Mouse (Mus musculus): ENCODE measurements around the gene Phf23.
"Not testable (repeated sequence)": the region's sequence is repeated elsewhere in the genome, so short reads cannot be mapped to it uniquely, and the experiment has no call there.

Gene Phf23

DNA sequence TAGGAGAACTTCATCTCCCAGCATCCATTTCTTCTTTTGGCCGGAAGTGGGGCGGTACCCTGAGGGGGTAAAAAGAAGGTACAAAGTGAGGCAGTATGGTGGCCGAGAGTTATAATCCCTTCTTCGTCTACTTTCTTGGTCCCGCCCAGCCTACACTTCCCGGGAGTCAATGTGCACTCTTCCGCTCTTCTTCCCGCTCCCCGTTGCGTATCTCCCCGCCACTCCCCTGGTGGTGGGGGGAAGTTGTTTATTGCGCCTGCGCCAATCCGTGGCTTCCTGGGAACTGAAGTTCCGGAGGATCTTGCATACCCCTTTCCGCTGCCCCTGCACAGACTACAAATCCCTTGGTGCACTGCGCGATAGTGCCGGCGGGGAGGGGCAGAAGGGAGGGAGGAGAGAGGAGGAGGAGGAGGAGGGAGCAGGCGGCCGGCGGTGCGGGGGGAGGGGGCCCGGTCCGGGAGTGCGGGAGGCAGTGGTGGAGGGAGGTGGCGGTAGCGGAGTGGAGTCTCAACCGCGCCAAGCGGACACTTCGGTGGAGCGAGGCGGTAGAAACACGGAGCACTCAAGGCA, at the start of gene Phf23:
Gene Phf23, plus strand, starts transcription at position 387 of the 570 bp plus-strand sequence.
- DNase-seq (ENCODE audit: low read depth, low spot score), result peak; percentile 94

DNA sequence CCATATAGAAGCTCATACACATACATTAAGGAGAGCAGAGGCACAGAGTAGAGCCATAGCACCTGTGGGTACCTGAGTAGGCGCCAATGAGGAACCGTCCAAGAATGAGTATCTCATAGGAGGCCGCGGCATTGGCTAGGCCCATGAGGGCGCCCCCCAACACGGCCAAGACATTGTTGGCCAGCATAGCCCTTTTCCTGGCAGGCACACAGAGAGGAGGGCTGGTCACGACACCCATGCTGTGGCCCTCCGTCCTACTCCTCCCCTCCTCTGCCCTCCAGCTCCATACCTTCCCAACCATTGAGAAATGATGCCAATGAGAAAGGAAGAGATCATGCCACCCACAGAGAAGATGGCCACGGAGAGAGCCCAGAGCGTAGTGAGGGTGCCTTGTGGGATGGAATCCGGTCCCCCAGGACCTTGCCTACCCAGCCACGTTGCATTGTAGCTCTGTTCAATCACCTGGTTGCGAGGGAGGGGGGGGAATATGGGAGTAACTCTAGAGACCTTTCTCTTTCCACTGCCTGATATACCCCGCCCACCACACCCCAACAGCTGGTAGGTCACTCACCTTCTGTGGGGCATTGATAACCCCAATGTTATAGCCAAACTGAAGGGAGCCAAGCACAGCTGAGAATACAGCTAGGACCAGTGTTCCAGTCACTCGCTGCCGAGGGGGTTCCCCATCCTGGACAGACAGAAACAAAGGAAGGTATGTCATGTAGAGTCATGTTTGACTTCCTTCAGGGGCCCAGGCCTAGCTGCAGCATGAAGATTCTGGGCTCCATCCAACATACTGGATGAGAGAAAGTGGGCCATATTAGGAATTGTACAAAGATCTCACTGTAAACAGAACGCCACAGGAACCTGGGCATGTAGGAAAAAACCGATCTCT, 49.3 kb upstream of the Phf23 start:
- peak; percentile 79 for DNase-seq (ENCODE audit: low read depth, low spot score)

GRCm38 (mm10) chr11:69947337-69948065, 48.1 kb upstream of the Phf23 start:
- no peak for DNase-seq (ENCODE audit: low read depth, low spot score)

- DNase-seq (ENCODE audit: low read depth, low spot score), result peak; percentile 94
Observed at GRCm38 (mm10) chr11:69948066-69948762, 47.4 kb upstream of the Phf23 start, which contains the start of gene Slc2a4. Gene Slc2a4 (minus strand): TSS chr11:69948188.

DNA sequence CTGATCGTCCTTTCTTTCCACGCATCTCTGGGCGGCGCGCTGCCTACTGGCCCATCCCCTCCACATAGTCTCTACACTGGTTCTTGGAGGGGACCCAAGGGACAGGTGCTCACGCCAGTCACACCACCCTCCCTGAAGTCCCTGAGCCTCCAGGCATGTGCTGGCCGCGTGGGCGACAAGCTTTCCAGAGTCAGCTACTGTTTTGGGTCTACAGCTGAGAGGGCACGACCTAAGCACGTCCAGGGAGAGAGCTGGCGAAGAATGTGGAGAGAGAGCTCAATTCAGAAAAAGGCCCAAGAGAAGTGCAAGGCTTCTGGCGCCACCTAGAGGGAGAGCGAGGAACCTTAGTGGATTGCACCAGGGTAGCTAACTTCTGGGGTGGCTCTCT, 46.8 kb upstream of the Phf23 start:
- peak; percentile 90 for DNase-seq (ENCODE audit: low read depth, low spot score)

DNA sequence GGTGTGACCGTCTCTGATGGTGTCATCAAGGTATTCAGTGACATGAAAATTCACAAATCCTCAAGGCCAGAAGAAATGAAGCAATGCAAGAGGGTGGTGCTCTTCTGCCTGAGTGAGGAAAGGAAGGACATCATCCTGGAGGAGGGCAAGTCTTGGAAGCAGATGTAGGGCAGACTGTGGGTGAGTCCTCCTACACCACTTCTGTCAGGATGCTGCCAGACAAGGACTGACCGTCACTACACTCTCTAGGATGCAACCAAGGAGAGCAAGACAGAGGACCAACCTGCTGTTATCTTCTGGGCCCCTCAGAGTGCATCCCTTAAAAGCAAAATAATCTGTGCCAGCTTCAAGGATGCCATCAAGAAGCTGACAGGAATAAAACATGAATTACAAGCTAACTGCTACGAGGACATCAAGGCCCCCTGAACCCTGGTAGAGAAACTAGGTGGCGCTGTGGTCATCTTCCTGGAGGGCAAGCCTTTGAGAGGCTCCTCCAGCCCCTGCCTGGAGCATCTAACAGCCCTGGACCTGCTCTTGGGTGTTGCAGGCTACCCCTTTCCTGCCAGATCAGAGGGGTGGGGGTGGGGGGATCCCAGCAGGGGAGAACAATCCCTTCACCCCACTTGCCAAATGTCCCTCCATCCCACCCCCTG, 44.6 kb upstream of the Phf23 start:
- DNase-seq (ENCODE audit: low read depth, low spot score), result no peak

DNA sequence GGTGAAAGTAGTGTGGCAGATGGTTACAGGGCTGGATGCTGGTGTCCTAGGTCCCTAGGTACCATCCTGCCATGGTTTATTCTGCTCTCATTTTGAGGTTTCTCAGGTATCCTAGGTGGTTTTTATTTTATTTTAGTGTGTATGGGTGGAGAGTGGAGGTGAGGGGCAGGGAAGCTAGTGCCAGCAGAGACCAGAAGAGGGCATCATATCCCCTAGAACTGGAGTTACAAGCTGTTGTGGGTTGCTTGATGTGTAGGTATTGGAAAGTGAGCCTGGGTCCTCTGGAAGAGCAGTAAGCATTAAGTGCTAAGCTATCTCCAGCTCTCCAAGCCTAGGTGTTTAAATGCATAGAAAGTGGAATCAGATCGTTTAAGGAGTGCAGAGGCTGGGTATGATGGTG, 43.3 kb upstream of the Phf23 start:
- no peak for DNase-seq (ENCODE audit: low read depth, low spot score)

- no peak for DNase-seq (ENCODE audit: low read depth, low spot score)
Observed at GRCm38 (mm10) chr11:69953267-69953915, 42.2 kb upstream of the Phf23 start.

GRCm38 (mm10) chr11:69955618-69956017, 40.0 kb upstream of the Phf23 start:
- not testable (repeated sequence) for DNase-seq (ENCODE audit: low read depth, low spot score)

DNA sequence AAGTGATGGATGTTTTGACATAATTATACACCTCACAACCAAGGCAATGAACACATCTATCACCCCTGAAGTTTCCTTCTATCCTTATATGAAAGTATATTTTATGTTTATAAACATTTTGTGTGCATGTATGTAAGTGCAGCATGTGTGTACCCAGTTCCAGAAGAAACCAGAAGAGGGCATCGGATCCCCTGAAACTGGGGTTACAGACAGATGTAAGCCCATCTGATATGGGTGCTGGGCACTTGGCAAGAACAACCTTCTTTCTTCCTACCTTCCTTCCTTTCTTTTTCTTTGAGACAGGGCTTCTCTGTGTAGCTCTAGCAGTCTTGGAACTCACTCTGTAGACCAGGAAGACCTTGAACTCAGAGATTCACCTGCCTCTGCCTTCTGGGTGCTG, 39.4 kb upstream of the Phf23 start:
- DNase-seq (ENCODE audit: low read depth, low spot score), result no peak

- no peak for DNase-seq (ENCODE audit: low read depth, low spot score)
Observed at GRCm38 (mm10) chr11:69960616-69961015, 35.0 kb upstream of the Phf23 start.

DNA sequence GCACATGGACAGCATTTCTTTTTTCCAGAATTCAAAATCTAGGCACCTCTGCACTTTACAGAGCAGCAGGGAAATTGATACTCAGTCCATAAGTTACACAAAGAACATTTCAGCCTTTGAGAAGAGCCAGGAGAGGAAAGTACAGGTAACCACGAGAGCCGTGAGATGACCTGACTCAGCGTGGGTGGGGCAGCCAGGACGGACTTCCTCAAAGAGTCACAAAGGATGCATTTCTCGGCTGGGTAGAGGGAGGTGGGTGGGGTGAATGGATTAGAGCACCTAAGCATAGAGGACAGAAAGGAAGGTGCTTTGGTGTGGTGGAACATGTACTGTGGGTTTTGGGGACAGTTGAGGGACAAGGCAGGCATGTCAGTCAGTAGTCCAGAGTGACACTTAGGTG, 33.7 kb upstream of the Phf23 start:
- no peak for DNase-seq (ENCODE audit: low read depth, low spot score)

DNA sequence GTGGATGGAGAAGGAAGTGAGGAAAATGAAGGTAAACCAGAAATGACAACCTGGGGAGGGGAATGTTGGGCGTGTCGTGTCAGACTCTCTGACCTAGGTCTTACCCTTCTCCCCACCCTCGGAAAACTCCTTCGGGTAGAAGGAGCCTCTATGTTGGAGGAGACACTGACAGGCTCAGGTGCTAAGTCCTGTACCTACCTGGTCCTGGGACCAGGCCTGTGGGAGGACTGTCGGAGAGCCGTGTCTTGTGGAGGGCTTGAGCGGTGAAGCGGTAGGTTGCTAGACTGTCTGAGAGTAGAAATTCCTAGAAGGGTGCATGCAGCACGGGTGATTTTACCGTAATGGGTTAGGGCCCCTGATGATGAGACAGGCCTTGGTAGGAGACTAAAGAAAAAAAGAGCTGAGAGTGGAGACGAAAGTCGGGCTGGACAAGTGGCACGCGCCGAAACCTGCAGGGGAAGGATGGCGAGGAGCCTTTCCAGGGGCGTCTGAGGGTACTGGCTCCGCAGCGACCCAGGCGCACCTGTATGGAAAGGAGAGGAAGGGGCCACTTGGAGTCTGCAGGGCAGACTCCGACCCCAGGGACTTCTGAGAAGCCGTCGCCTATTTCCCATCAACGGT, 30.8 kb upstream of the Phf23 start, which contains the start of gene Cldn7:
Gene Cldn7, plus strand, starts transcription at position 130 of the 621 bp plus-strand sequence.
- no peak for DNase-seq (ENCODE audit: low read depth, low spot score)

GRCm38 (mm10) chr11:69965271-69966005, 30.1 kb upstream of the Phf23 start:
- no peak for DNase-seq (ENCODE audit: low read depth, low spot score)

DNA sequence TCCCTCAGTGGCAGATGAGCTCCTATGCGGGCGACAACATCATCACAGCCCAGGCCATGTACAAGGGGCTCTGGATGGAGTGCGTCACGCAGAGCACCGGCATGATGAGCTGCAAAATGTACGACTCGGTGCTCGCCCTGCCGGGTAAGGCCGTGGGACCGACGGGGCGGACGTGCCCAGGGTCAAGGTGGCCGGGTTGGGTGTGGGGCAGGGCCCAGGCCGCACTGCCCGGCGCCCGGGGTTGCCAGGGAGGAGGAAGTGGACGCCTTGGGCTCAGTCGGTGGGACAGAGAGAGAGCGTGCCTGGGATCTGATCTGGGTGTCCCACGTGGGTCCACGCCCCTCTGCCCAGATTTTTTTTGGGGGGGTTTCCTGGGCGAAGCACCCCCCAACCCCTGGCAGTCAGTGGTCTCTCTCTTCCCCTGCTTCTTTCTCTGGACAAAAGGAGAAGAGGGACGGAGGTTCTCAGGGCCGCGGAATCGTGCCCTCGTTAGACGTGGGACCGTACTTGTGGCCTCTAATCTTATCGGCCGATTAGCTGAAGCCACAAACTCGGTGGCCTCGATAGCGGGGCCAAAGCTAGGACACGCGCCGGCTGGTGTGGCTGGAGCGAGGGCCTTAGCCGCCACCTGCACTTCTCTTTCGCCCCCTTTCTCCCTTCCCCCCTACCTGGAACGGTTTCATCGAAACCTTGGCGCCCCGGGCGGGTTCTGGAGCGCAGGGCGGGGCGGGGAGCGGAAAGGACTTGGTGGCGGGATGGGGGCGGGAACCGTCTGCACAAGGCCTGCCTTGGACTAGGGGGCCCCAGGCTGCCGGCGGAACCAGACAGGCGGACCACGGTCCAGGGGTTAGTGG, 29.3 kb upstream of the Phf23 start:
- no peak for DNase-seq (ENCODE audit: low read depth, low spot score)

- no peak for DNase-seq (ENCODE audit: low read depth, low spot score)
Observed at GRCm38 (mm10) chr11:69966860-69967517, 28.6 kb upstream of the Phf23 start.

DNA sequence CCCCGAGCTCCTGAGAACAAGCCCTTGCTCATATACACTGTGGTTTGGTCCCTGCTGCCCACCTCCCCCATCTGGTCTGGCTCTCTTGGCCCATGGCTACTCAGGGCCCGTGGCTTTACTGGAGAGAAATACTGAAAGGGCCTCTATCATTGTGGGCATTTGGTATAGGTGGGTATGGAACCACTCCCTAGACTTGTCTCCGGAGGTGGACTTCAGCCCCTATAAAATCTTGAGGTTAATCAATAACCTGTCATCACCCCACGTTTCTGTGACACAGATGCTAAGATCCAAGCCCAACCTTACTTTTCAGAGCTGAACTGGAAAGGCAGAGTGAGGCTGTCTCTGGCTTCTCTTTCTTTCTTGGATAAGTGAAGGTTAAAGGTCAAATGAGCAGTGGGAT, 26.8 kb upstream of the Phf23 start:
- no peak for DNase-seq (ENCODE audit: low read depth, low spot score)

DNA sequence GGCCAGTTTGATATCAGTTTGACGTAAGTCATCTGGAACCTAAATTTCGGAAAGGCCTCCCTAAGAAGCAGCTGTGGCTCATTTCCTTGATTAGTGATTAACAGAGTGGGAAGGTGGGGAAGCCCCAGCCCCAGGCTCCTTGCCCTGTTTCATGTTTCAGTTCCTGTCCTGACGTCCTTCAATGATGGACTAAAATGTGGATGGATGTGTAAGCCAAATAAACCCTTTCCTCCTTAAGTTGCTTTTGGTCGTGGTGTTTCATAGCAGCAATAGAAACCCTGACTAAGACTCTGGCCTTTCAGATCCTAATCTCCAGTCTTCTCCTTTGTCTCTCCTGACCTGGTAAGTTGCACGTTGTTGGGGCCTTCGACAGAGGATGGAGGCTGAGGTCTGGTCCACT, 25.4 kb upstream of the Phf23 start:
- DNase-seq (ENCODE audit: low read depth, low spot score), result no peak

Measured in c-Kit-negative CD71-positive TER-119-positive erythroid progenitor cells, embryonic 14.5 days (primary cell).